Mouse (Mus musculus) left cerebral cortex, adult 11 months (tissue): Measurements from ENCODE around the gene Olfr353.

Experiments
- DNase-seq: peaks from one replicate; pipeline ENCODE4 v3.0.0; 2022; ENCODE audit warnings: low spot score

Gene Olfr353

GRCm38 (mm10) chr2:36892836-36893235 is at the start of gene Olfr353:
Gene Olfr353 (minus strand): TSS chr2:36892936.
- DNase-seq, result no peak

- no peak for DNase-seq
Observed at GRCm38 (mm10) chr2:36936821-36937220, 44.1 kb upstream of the Olfr353 start, which contains the start of gene Olfr356. Gene Olfr356 (plus strand): TSS chr2:36937121.

- DNase-seq, result no peak
Observed at GRCm38 (mm10) chr2:36928797-36929196, 36.1 kb upstream of the Olfr353 start, which contains the start of gene Olfr355. Gene Olfr355 (minus strand): TSS chr2:36928897.

- no peak for DNase-seq
Observed at GRCm38 (mm10) chr2:36905380-36905779, 12.6 kb upstream of the Olfr353 start, which contains the start of gene Olfr354. Gene Olfr354 (plus strand): TSS chr2:36905680.

- no peak for DNase-seq
Observed at GRCm38 (mm10) chr2:36897114-36897513, 4.4 kb upstream of the Olfr353 start.

- DNase-seq, result no peak
Observed at GRCm38 (mm10) chr2:36868160-36868559, 24.6 kb downstream of the Olfr353 start, which contains the start of gene Olfr352. Gene Olfr352 (plus strand): TSS chr2:36868460.

- DNase-seq, result no peak
Observed at GRCm38 (mm10) chr2:36862560-36862959, 30.2 kb downstream of the Olfr353 start, which contains the start of gene Olfr351. Gene Olfr351 (minus strand): TSS chr2:36862660.

GRCm38 (mm10) chr2:36846010-36846409 is 46.7 kb downstream of the Olfr353 start, which contains the start of gene Olfr350:
Gene Olfr350 (plus strand): TSS chr2:36846310.
- DNase-seq, result no peak
